Mouse (Mus musculus) embryonic facial prominence, embryonic 14.5 days (tissue): ENCODE results near the gene Zfp386. TPM values are rescaled to one million over a fixed set of nuclear protein-coding genes. Genes with fewer than 3 reads are reported as not detected.
"Not testable (repeated sequence)": the region's sequence is repeated elsewhere in the genome, so short reads cannot be mapped to it uniquely, and the experiment has no call there.

Source experiments
- ATAC-seq: fragments of 200-750 bp; cut with Nextera tagmentation; 2 replicates; pipeline ENCODE4 v1.8.0; 2017; ENCODE audit warnings: low read depth, moderate number of reproducible peaks, moderate TSS enrichment
- DNase-seq: peaks from one replicate; pipeline ENCODE4 v3.0.0-alpha.2; 2015; ENCODE audit warnings: low spot score
- H3K27ac ChIP-seq: fragments of 300-500 bp; sonication (generic); replicated peaks from 2 replicates; pipeline ENCODE4 v1.5.1; 2014; ENCODE audit warnings: low read depth, mild to moderate bottlenecking, low read length, moderate library complexity
- H3K27me3 ChIP-seq: fragments of 300-500 bp; sonication (generic); replicated peaks from 2 replicates; pipeline ENCODE4 v1.6.1; 2014; ENCODE audit warnings: low read length; ENCODE audit not compliant: control insufficient read depth, insufficient read depth
- H3K36me3 ChIP-seq: fragments of 300-500 bp; sonication (generic); 2 replicates; pipeline ENCODE4 v1.6.1; 2014; ENCODE audit warnings: low read length, mixed read lengths; ENCODE audit not compliant: control insufficient read depth, insufficient read depth
- H3K4me1 ChIP-seq: fragments of 300-500 bp; sonication (generic); 2 replicates; pipeline ENCODE4 v1.6.1; 2014; ENCODE audit warnings: antibody characterized with exemption, low read length; ENCODE audit not compliant: control insufficient read depth, insufficient read depth
- H3K4me2 ChIP-seq: fragments of 300-500 bp; sonication (generic); 2 replicates; pipeline ENCODE4 v1.6.1; 2014; ENCODE audit warnings: low read depth, mild to moderate bottlenecking, low read length, moderate library complexity, mixed read lengths
- H3K4me3 ChIP-seq: fragments of 300-500 bp; sonication (generic); 2 replicates; pipeline ENCODE4 v1.5.1; 2014; ENCODE audit warnings: low read depth, mild to moderate bottlenecking, low read length
- H3K9ac ChIP-seq: fragments of 300-500 bp; sonication (generic); 2 replicates; pipeline ENCODE4 v1.6.1; 2014; ENCODE audit warnings: low read depth, mild to moderate bottlenecking, low read length, moderate library complexity, mixed read lengths
- H3K9me3 ChIP-seq: fragments of 300-500 bp; sonication (generic); 2 replicates; pipeline ENCODE4 v1.6.1; 2016; ENCODE audit warnings: low read length; ENCODE audit not compliant: control insufficient read depth
- WGBS: fragments of 180-500 bp; shearing (Covaris S2); extraction: QIAGEN DNeasy Blood & Tissue Kit; methylation state at CpG from one replicate; pipeline ENCODE4 v1.1.7; 2014; 5-methylcytosine and 5-hydroxymethylcytosine counted together
- polyA plus RNA-seq: library from polyadenylated mRNA; unstranded; fragments of >200 nt; fragmentation: Nextera tagmentation; extraction: Ambion mirVana; gene quantifications from 2 replicates; pipeline ENCODE4 v1.2.1, GENCODE M21; 2014

Zfp386 gene
- 41.7 and 51.2 TPM in 2 replicates for polyA plus RNA-seq

GRCm38 (mm10) chr12:116047440-116048377 is at the start of gene Zfp386:
Gene Zfp386 (plus strand): TSS chr12:116047724.
- DNase-seq = peak; percentile 99
- H3K4me3 ChIP-seq = peak within 1 kb of the TSS; percentile 83
- peak within 1 kb of the TSS; percentile 88 for H3K9ac ChIP-seq
- H3K4me2 ChIP-seq = peak within 1 kb of the TSS; percentile 74
- H3K36me3 ChIP-seq = peaks cover 7% of the 10 kb centered on the region; the same call in 1 of the 2 replicates
- H3K4me1 ChIP-seq = peaks cover 9% of the 10 kb centered on the region
- peak; percentile 99 for ATAC-seq
- H3K9me3 ChIP-seq = no peaks in the 10 kb centered on the region
- H3K27me3 ChIP-seq = no peaks in the 10 kb centered on the region
- under 1% methylated on average over 44 of the region's 55 CpGs for WGBS
- peak within 1 kb of the TSS; percentile 97 for H3K27ac ChIP-seq

DNA sequence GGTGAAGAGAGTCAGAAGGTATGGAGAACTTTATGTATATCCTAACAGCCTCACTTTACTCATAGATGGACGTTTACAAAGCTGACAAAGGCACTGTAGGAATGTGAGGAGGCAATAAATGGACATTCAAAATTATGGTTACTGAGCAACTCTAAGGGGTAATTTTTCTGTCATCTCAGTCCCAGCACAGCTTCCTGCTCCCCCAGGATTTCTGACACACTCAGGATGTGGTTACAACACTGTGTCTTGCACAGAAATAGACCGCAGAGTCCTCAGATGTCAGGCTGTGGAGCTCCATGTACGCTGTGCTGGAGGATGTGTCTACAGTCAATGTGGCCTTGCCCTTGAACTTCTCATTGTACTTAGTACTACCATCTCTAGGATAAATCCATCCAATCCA is 47.7 kb upstream of the Zfp386 start:
- not testable (repeated sequence) for H3K27ac ChIP-seq, H3K9ac ChIP-seq, H3K4me2 ChIP-seq, H3K9me3 ChIP-seq, H3K27me3 ChIP-seq, ATAC-seq, H3K36me3 ChIP-seq, DNase-seq, H3K4me3 ChIP-seq, H3K4me1 ChIP-seq
- WGBS = 78% methylated on average over 3 of the region's 3 CpGs

GRCm38 (mm10) chr12:116002946-116003345 is 44.6 kb upstream of the Zfp386 start:
- DNase-seq, H3K4me2 ChIP-seq: not testable (repeated sequence)

GRCm38 (mm10) chr12:116010812-116011211 is 36.7 kb upstream of the Zfp386 start:
- Histone ChIP-seq H3K36me3 (no peaks in the 10 kb centered on the region), H3K4me2 (no peak overlapping the region), H3K4me3 (no peak overlapping the region), H3K4me1 (no peaks in the 10 kb centered on the region), H3K9ac (no peak overlapping the region), H3K27me3 (no peaks in the 10 kb centered on the region), H3K9me3 (no peaks in the 10 kb centered on the region), H3K27ac (no peak overlapping the region)
- ATAC-seq (no peak), DNase-seq (no peak)
- WGBS = 82% methylated on average over 2 of the region's 2 CpGs

More at GRCm38 (mm10) chr12:116002946-116003345, 44.6 kb upstream of the Zfp386 start:
- H3K36me3 ChIP-seq, H3K27ac ChIP-seq, ATAC-seq, H3K4me1 ChIP-seq, H3K27me3 ChIP-seq, H3K9ac ChIP-seq, H3K9me3 ChIP-seq, H3K4me3 ChIP-seq: not testable (repeated sequence)
- WGBS = 83% methylated on average over 1 of the region's 1 CpGs

DNA sequence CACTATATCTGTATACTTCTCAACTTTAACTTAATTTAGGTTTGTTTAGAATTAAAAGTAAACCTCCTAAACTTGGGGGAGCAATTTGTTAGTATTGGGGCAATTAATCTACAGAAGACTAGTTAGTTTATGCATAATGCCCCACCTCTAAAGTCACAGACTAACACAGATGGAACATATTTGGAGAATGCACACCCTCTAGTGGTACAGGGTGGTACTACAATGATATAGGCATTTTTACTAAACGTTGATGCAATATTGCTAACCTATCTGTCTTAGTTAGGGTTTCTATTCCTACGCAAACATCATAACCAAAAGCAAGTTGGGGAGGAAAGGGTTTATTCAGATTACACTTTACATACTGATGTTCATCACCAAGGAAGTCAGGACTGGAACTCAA is 19.4 kb upstream of the Zfp386 start:
- H3K4me2 ChIP-seq = no peak overlapping the region
- no peak overlapping the region for H3K4me3 ChIP-seq
- no peak overlapping the region for H3K27ac ChIP-seq
- H3K9ac ChIP-seq = no peak overlapping the region
- H3K27me3 ChIP-seq = no peaks in the 10 kb centered on the region
- H3K4me1 ChIP-seq = no peaks in the 10 kb centered on the region
- no peak for ATAC-seq
- no peaks in the 10 kb centered on the region for H3K9me3 ChIP-seq
- no peaks in the 10 kb centered on the region for H3K36me3 ChIP-seq
- DNase-seq = no peak
- 54% methylated on average over 2 of the region's 2 CpGs for WGBS

GRCm38 (mm10) chr12:116035346-116035745 is 12.2 kb upstream of the Zfp386 start:
- H3K4me3 ChIP-seq = no peak overlapping the region
- no peak for DNase-seq
- H3K9me3 ChIP-seq = no peaks in the 10 kb centered on the region
- no peak overlapping the region for H3K9ac ChIP-seq
- no peak overlapping the region for H3K4me2 ChIP-seq
- H3K27me3 ChIP-seq = no peaks in the 10 kb centered on the region
- no peaks in the 10 kb centered on the region for H3K36me3 ChIP-seq
- no peak overlapping the region for H3K27ac ChIP-seq
- 64% methylated on average over 5 of the region's 5 CpGs for WGBS
- no peak for ATAC-seq
- no peaks in the 10 kb centered on the region for H3K4me1 ChIP-seq

DNA sequence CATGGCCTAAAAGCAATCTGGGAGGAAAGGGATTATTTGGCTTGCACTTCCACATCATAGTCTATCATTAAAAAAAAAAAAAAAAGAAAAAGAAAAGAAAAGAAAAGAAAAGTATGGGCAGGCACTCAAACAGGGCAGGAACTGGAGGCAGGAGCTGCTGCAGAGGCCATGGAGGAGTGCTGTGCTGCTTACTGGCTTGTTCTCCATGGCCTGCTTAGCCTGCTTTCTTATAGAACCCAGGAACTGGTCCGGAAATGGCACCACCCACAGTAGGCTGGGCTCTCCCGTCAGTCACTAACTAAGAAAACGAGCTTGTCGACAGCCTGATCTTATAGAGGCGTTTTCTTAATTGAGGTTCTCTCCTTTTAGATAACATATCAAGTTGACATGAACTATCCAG is 2.7 kb upstream of the Zfp386 start:
- H3K4me2 ChIP-seq = no peak overlapping the region
- no peak overlapping the region for H3K4me3 ChIP-seq
- H3K36me3 ChIP-seq = peaks cover under 1% of the 10 kb centered on the region; the same call in 1 of the 2 replicates
- WGBS = 88% methylated on average over 5 of the region's 5 CpGs
- no peak overlapping the region for H3K27ac ChIP-seq
- no peak overlapping the region for H3K9ac ChIP-seq
- peaks cover 9% of the 10 kb centered on the region for H3K4me1 ChIP-seq
- ATAC-seq (no peak), DNase-seq (no peak)
- H3K27me3 ChIP-seq = no peaks in the 10 kb centered on the region
- H3K9me3 ChIP-seq = no peaks in the 10 kb centered on the region

DNA sequence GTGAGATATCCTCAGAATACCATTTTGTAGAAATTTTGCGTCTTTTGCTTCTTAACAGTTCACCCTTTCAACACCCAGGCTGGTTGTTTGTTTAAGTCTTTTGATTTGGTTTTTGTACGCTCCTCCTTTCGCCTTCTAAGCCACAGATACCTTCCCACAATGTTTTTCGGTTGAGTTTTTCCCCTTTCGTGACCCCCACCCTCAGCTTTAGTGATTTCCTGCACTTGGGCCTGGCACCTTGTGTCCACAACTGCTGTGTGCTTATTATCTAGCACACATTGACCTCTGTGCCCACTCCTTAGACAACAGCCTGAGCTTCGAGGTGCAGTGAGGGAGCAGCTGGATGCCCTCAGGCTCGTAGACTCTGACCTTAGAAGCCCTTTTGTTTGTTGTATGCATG is 1.2 kb downstream of the Zfp386 start:
- Histone ChIP-seq H3K27ac (peak overlapping the region; percentile 25; the same call in 1 of the 2 replicates), H3K9ac (peak overlapping the region; percentile 88), H3K9me3 (no peaks in the 10 kb centered on the region), H3K4me3 (peak overlapping the region; percentile 83), H3K27me3 (no peaks in the 10 kb centered on the region), H3K4me1 (peaks cover 9% of the 10 kb centered on the region), H3K36me3 (peaks cover 9% of the 10 kb centered on the region; the same call in 1 of the 2 replicates), H3K4me2 (peak overlapping the region; percentile 74)
- 49% methylated on average over 7 of the region's 7 CpGs for WGBS
- DNase-seq (no peak), ATAC-seq (no peak)
